Mouse (Mus musculus): ENCODE results near the gene Mfsd13b. TPM values are rescaled to one million over a fixed set of nuclear protein-coding genes. Genes with fewer than 3 reads are reported as not detected.
A peak's percentile ranks its signal among the peaks of the same experiment; 100 is the strongest.
"Not testable (repeated sequence)": the region's sequence is repeated elsewhere in the genome, so short reads cannot be mapped to it uniquely, and the experiment has no call there.

Gene Mfsd13b
- polyA plus RNA-seq (2012; ENCODE audit: insufficient read depth, insufficient read length, missing spikeins) = 3.3 TPM in 1 of 2 replicates, not detected in the other

DNA sequence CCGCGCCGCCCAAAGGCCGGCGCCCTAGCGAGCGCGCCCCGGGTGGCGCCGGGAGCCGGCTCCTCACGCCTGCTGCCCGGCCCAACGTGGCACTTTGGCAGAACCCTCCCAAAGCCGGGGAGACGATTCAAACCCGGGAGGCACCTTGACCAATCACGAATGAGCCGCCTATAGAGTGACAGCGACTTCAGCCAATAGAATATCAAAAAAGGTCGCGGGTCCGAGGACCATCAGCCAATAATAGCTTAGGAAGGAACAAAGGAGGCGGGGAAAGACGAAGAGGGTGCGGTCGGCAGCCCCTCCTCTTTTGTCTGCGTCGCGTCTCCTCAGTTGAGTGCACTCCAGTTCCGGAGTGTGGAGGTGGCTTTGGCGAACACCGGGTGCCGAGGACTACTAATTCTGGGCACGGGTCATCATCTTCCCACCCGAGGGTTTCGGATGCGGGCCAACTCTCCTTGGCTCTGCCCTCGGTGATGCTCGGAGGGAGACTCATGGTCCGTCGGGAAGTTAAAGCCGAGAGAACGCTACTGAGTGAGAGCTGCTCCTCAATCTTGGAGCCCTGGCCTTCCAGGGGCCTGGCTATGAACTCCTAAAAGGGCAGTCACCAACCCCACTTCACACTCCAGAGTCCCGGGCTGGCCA is at the start of gene Mfsd13b, which contains the start of gene Cdr2:
Gene Mfsd13b (plus strand): TSS at position 310 of the 642 bp plus-strand sequence.
Gene Cdr2 (minus strand): TSS at position 113 of the 642 bp plus-strand sequence.
- Histone ChIP-seq H3K27ac (ENCODE audit: insufficient read depth, low read depth, low read length) (peak within 1 kb of the TSS; percentile 64), H3K4me1 (ENCODE audit: control insufficient read depth, insufficient read depth, low read length) (peaks cover 23% of the 10 kb centered on the region), H3K4me3 (ENCODE audit: insufficient read depth, low read length) (peak within 1 kb of the TSS; percentile 92)
- no peak for TF ChIP-seq CTCF (IDR thresholded peaks at IDR 0.05; ENCODE audit: low read depth, low read length)

DNA sequence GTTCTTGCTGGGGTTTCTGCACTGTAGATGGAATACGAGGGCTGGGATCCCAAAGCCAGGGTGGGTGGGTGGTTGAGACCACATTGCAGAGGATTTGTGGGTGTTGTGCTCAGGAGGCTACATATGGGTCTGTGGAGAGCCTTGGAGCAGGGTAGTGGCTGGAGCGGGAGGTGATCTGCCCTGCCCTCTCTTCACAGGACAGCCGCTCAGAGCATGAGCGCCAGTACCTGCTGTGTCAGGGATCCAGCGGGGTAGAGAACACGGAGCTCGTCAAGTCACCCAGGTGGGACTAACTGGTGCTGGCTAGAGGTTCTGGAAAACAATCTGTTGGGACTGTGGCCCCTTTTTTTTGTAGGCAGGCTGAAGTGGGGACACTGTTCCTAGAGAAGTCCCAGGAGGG is 49.2 kb upstream of the Mfsd13b start:
- TF ChIP-seq POLR2A (IDR thresholded peaks at IDR 0.05; ENCODE audit: borderline replicate concordance, low read depth, low read length) = no peak
- no peak for TF ChIP-seq CTCF (IDR thresholded peaks at IDR 0.05; ENCODE audit: low read depth, low read length)
- H3K4me1 ChIP-seq (ENCODE audit: control insufficient read depth, insufficient read depth, low read length) = no peaks in the 10 kb centered on the region
- H3K4me3 ChIP-seq (ENCODE audit: insufficient read depth, low read length) = no peak overlapping the region
- no peak overlapping the region for H3K27ac ChIP-seq (ENCODE audit: insufficient read depth, low read depth, low read length)

DNA sequence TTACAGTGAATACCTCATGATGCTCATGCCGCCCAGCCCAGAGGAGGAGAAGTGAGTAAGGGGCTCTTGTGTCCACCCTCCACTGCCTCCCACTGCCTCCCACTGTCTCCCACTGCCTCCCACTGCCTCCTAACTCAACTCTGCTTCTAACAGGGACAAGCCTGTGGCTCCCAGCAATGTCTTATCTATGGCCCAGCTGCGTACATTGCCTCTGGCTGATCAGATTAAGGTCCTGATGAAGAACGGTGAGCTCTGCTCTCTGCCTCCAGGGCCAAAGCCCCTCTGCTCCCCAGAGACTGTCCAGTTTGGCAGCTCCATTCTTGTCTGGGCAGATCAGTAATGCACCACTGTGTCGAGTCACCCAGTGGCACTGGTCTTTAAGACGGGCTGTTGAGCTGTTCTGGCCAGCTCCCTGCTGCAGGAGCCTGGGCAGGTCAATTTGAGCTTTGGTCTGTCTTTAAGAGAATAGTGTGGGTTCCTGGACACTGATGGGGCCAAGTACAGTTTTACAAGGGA is 48.6 kb upstream of the Mfsd13b start:
- no peak overlapping the region for H3K27ac ChIP-seq (ENCODE audit: insufficient read depth, low read depth, low read length)
- H3K4me3 ChIP-seq (ENCODE audit: insufficient read depth, low read length) = no peak overlapping the region
- TF ChIP-seq CTCF (IDR thresholded peaks at IDR 0.05; ENCODE audit: low read depth, low read length) = no peak
- TF ChIP-seq POLR2A (IDR thresholded peaks at IDR 0.05; ENCODE audit: borderline replicate concordance, low read depth, low read length) = no peak
- H3K4me1 ChIP-seq (ENCODE audit: control insufficient read depth, insufficient read depth, low read length) = no peaks in the 10 kb centered on the region

DNA sequence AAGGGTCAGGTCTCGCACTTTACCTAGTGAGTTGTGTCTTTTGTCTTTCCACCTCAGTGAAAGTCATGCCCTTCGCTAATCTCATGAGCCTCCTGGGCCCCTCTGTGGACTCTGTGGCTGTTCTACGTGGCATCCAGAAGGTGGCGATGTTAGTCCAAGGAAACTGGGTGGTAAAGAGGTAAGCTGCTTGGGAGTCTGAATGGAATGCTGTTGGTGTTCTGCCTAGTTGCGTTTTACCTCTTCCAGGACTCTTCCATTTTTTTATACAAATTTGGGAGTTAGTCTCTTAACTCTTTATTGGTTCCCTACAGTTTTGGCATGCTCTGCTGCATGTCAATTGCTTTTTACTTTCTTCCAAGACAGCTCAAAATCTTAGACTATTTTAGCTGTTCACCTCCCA is 47.6 kb upstream of the Mfsd13b start:
- Histone ChIP-seq H3K27ac (ENCODE audit: insufficient read depth, low read depth, low read length) (no peak overlapping the region), H3K4me3 (ENCODE audit: insufficient read depth, low read length) (no peak overlapping the region), H3K4me1 (ENCODE audit: control insufficient read depth, insufficient read depth, low read length) (no peaks in the 10 kb centered on the region)
- TF ChIP-seq CTCF (IDR thresholded peaks at IDR 0.05; ENCODE audit: low read depth, low read length) = peak; percentile 68
- no peak for TF ChIP-seq POLR2A (IDR thresholded peaks at IDR 0.05; ENCODE audit: borderline replicate concordance, low read depth, low read length)

DNA sequence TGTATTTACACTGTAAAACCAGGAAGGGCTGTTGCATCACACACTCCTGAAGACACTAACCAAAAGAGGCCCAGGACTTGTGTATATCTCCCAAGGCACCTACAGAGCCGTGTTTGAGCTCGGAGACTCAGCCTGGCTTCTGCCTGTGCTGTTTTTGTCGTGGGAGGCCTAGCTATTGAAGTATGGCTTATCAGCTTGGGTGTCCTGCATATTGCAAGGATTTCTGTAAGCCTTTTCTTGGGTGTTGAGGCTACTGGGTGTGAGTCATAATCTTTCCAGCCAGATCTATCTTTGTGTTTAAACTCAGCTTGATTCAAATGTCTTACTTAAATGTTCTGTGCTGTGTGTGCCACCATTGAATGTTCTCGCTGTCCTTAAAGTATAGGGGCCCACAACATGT is 45.8 kb upstream of the Mfsd13b start:
- no peak for TF ChIP-seq CTCF (IDR thresholded peaks at IDR 0.05; ENCODE audit: low read depth, low read length)
- TF ChIP-seq POLR2A (IDR thresholded peaks at IDR 0.05; ENCODE audit: borderline replicate concordance, low read depth, low read length) = no peak
- H3K27ac ChIP-seq (ENCODE audit: insufficient read depth, low read depth, low read length) = no peak overlapping the region
- H3K4me3 ChIP-seq (ENCODE audit: insufficient read depth, low read length) = no peak overlapping the region
- H3K4me1 ChIP-seq (ENCODE audit: control insufficient read depth, insufficient read depth, low read length) = no peaks in the 10 kb centered on the region

DNA sequence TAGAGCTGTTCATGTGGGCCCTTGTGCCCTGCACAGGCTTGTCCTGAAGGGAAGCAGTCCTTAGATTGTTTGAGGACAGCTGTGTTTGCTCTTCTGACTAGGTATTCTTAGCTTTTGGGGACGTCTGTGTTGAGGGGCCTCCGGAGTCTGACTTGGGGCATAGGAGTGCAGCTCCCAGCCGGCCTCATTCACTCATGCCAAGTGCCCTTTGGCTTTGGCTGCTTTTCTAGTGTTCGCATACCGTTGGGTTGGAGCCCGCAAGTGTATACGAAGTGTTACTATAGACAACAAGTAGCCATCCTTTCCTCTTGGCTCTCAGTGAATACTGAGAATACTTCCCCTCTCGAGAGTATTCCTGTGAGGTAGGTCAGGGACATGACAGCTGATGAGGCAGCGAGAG is 44.1 kb upstream of the Mfsd13b start:
- Histone ChIP-seq H3K4me3 (ENCODE audit: insufficient read depth, low read length) (no peak overlapping the region), H3K27ac (ENCODE audit: insufficient read depth, low read depth, low read length) (no peak overlapping the region), H3K4me1 (ENCODE audit: control insufficient read depth, insufficient read depth, low read length) (no peaks in the 10 kb centered on the region)
- TF ChIP-seq CTCF (IDR thresholded peaks at IDR 0.05; ENCODE audit: low read depth, low read length) (no peak), POLR2A (IDR thresholded peaks at IDR 0.05; ENCODE audit: borderline replicate concordance, low read depth, low read length) (no peak)

DNA sequence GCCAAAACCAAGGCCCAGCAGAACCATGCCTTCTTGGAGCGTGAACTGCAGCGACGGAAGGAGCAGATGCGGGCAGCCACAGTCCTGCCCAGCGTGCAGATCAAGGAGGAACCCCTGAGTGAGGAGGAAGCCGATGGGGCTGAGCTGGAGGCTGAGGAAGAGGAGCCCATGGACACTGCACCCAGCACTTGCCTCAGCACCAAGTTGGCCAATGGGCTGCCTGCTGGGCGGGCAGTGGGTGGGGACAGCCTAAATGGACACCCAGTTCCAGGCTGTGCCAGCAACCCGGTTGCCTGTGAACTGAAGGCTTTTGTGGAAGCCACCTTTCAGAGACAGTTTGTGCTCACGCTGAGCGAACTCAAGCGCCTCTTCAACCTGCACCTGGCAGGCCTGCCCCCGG is 42.0 kb upstream of the Mfsd13b start:
- TF ChIP-seq POLR2A (IDR thresholded peaks at IDR 0.05; ENCODE audit: borderline replicate concordance, low read depth, low read length) = no peak
- no peak for TF ChIP-seq CTCF (IDR thresholded peaks at IDR 0.05; ENCODE audit: low read depth, low read length)
- Histone ChIP-seq H3K4me3 (ENCODE audit: insufficient read depth, low read length) (no peak overlapping the region), H3K4me1 (ENCODE audit: control insufficient read depth, insufficient read depth, low read length) (no peaks in the 10 kb centered on the region), H3K27ac (ENCODE audit: insufficient read depth, low read depth, low read length) (no peak overlapping the region)

DNA sequence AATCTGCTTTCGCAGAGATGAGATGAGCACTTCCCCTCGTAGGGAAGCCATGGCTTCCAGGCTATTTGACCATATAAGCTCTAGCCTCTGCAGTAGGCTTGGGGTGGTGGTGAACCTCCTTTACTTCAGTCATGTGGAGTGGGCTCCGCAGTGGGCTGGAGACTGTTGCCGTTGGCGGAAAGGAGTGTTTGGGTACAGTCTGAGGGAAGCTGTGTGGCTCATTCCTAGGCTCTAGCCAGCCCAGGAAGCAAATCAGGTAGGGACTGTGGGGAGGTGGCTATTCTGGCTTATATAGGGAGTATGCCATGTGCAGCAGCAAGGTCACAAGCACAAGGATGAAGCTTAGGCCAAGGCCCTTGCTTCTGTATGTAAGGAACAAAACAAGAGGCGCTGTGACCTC is 41.1 kb upstream of the Mfsd13b start:
- no peak for TF ChIP-seq CTCF (IDR thresholded peaks at IDR 0.05; ENCODE audit: low read depth, low read length)
- TF ChIP-seq POLR2A (IDR thresholded peaks at IDR 0.05; ENCODE audit: borderline replicate concordance, low read depth, low read length) = no peak
- Histone ChIP-seq H3K4me3 (ENCODE audit: insufficient read depth, low read length) (no peak overlapping the region), H3K4me1 (ENCODE audit: control insufficient read depth, insufficient read depth, low read length) (no peaks in the 10 kb centered on the region), H3K27ac (ENCODE audit: insufficient read depth, low read depth, low read length) (no peak overlapping the region)

DNA sequence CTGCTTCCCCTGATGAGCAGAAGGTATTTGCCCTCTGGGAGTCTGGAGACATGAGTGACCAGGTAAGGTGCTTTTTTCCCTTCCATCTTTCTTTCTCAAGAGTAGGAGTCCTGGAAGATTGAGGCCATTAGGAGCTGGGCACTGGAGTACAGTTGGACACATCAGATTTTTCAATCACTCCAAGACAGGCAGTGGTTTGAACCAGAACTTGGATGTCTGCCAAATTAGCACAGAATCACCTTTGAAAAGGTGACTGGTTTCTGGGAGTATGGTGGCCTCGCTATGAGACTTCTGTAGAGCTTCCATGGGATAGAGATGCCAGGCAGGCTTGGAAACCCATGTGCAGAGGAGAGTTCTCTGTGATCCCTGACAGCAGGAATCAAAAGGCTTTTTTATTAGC is 39.8 kb upstream of the Mfsd13b start:
- no peak for TF ChIP-seq CTCF (IDR thresholded peaks at IDR 0.05; ENCODE audit: low read depth, low read length)
- no peak for TF ChIP-seq POLR2A (IDR thresholded peaks at IDR 0.05; ENCODE audit: borderline replicate concordance, low read depth, low read length)
- no peak overlapping the region for H3K4me3 ChIP-seq (ENCODE audit: insufficient read depth, low read length)

DNA sequence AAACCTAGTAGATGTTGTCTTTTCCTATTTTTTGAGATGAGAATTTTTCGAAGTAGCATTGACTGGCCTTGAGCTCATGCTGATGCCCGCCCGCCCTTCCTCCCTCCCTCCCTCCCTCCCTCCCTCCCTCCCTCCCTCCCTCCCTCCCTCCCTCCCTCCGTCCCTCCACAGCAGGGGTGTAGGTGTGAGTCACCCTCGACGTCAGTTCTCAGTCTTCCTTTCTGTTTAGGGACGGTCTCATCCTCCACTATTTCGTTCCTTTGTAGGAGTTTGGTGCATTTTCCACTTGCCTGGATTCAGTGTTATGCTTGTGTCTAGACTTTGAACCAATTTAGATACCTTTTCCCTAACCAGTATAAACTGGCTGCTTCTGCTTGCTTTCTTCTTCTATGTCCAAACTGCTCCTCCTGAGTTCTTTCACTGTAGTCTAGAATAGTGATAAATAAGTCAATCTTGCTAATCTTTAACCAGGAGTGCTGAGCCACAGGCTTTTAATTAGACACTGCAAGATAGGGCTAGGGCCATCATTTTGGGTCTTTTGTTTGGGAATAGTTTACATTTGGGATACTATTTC is 38.3 kb upstream of the Mfsd13b start:
- no peak for TF ChIP-seq POLR2A (IDR thresholded peaks at IDR 0.05; ENCODE audit: borderline replicate concordance, low read depth, low read length)
- no peak for TF ChIP-seq CTCF (IDR thresholded peaks at IDR 0.05; ENCODE audit: low read depth, low read length)
- Histone ChIP-seq H3K27ac (ENCODE audit: insufficient read depth, low read depth, low read length) (no peak overlapping the region), H3K4me1 (ENCODE audit: control insufficient read depth, insufficient read depth, low read length) (peaks cover 12% of the 10 kb centered on the region), H3K4me3 (ENCODE audit: insufficient read depth, low read length) (no peak overlapping the region)

More for the DNA sequence above, 39.8 kb upstream of the Mfsd13b start:
- H3K4me1 ChIP-seq (ENCODE audit: control insufficient read depth, insufficient read depth, low read length) = peaks cover 4% of the 10 kb centered on the region; the same call in 1 of the 2 replicates
- no peak overlapping the region for H3K27ac ChIP-seq (ENCODE audit: insufficient read depth, low read depth, low read length)

DNA sequence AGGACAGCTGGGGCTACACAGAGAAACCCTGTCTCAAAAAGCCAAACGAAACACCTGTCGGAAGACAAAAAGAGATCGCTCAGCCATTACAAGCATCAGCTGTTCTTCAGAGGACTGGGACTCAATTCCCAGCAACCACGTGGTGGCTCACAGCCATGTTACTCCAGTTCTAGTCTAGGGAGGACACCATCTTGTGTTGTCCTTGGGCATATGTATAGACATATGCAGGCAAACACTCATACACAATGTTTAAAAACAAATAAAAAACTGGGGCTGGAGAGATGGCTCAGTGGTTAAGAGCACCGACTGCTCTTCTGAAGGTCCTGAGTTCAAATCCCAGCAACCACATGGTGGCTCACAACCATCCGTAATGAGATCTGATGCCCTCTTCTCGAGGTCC is 28.7 kb upstream of the Mfsd13b start:
- H3K4me3 ChIP-seq (ENCODE audit: insufficient read depth, low read length); H3K4me1 ChIP-seq (ENCODE audit: control insufficient read depth, insufficient read depth, low read length); H3K27ac ChIP-seq (ENCODE audit: insufficient read depth, low read depth, low read length): not testable (repeated sequence)
